Mouse (Mus musculus) urinary bladder, postnatal 36 days (tissue): ENCODE data around the gene 2010111I01Rik.
"Not testable (repeated sequence)": the region's sequence is repeated elsewhere in the genome, so short reads cannot be mapped to it uniquely, and the experiment has no call there.

Source experiments
- DNase-seq, 2 experiments: peaks; one replicate each; pipeline ENCODE4 v3.0.0; 2022; ENCODE audit warnings: low spot score in 2 of 2, mixed read lengths in 1 of 2

Gene 2010111I01Rik

GRCm38 (mm10) chr13:62964640-62965311 lies at the start of gene 2010111I01Rik:
2010111I01Rik (plus strand) TSS chr13:62964893.
- peak; percentile 94 to 96 for DNase-seq

GRCm38 (mm10) chr13:62916675-62917074 lies 48.0 kb upstream of the 2010111I01Rik start:
- no peak for DNase-seq

GRCm38 (mm10) chr13:62917416-62918110 lies 47.1 kb upstream of the 2010111I01Rik start:
- DNase-seq: no peak

GRCm38 (mm10) chr13:62919647-62920341 lies 44.9 kb upstream of the 2010111I01Rik start:
- DNase-seq: peak; percentile 67 to 74

GRCm38 (mm10) chr13:62922645-62923044 lies 42.0 kb upstream of the 2010111I01Rik start:
- DNase-seq: no peak

- DNase-seq: no peak
These were observed 41.5 kb upstream of the 2010111I01Rik start for GRCm38 (mm10) chr13:62923182-62923581.

- DNase-seq: peak; percentile 38 to 45
These were observed 38.2 kb upstream of the 2010111I01Rik start for GRCm38 (mm10) chr13:62926479-62926878.

GRCm38 (mm10) chr13:62927470-62927869 lies 37.2 kb upstream of the 2010111I01Rik start:
- DNase-seq: no peak

GRCm38 (mm10) chr13:62929144-62929543 lies 35.5 kb upstream of the 2010111I01Rik start:
- not testable (repeated sequence) for DNase-seq

GRCm38 (mm10) chr13:62929766-62930389 lies 34.8 kb upstream of the 2010111I01Rik start:
- peak in 1 of 2 experiments; percentile 19 for DNase-seq

- DNase-seq: no peak
These were observed 32.2 kb upstream of the 2010111I01Rik start for GRCm38 (mm10) chr13:62932452-62932851.

- no peak for DNase-seq
These were observed 25.3 kb upstream of the 2010111I01Rik start for GRCm38 (mm10) chr13:62939371-62939770.

GRCm38 (mm10) chr13:62939797-62940196 lies 24.9 kb upstream of the 2010111I01Rik start:
- DNase-seq: no peak

GRCm38 (mm10) chr13:62940721-62941120 lies 24.0 kb upstream of the 2010111I01Rik start:
- no peak for DNase-seq

- no peak for DNase-seq
These were observed 23.2 kb upstream of the 2010111I01Rik start for GRCm38 (mm10) chr13:62941341-62942005.

- DNase-seq: no peak
These were observed 21.3 kb upstream of the 2010111I01Rik start for GRCm38 (mm10) chr13:62943274-62943830.

GRCm38 (mm10) chr13:62944109-62944508 lies 20.6 kb upstream of the 2010111I01Rik start:
- no peak for DNase-seq

- no peak for DNase-seq
These were observed 15.0 kb upstream of the 2010111I01Rik start for GRCm38 (mm10) chr13:62949560-62950188.

GRCm38 (mm10) chr13:62951606-62952005 lies 13.1 kb upstream of the 2010111I01Rik start:
- DNase-seq: no peak

GRCm38 (mm10) chr13:62952047-62952446 lies 12.6 kb upstream of the 2010111I01Rik start:
- DNase-seq: no peak

GRCm38 (mm10) chr13:62952624-62953023 lies 12.1 kb upstream of the 2010111I01Rik start:
- no peak for DNase-seq
